Mouse (Mus musculus) thymus, adult 2 months (tissue): ENCODE measurements around the gene Ube2d3. TPM values are rescaled to one million over a fixed set of nuclear protein-coding genes. Genes with fewer than 3 reads are reported as not detected.

Experiments
- DNase-seq: peaks from one replicate; pipeline ENCODE4 v3.0.0; 2021
- H3K27ac ChIP-seq: fragments of 200-500 bp; 2 replicates; pipeline ENCODE4 v1.5.1; 2012; ENCODE audit warnings: low read length, control low read depth; ENCODE audit not compliant: control insufficient read depth, insufficient read depth
- H3K27me3 ChIP-seq: fragments of 200-500 bp; 2 replicates; pipeline ENCODE4 v1.6.1; 2012; ENCODE audit warnings: mild to moderate bottlenecking, low read length, moderate library complexity, mixed read lengths; ENCODE audit not compliant: control insufficient read depth, insufficient read depth
- H3K36me3 ChIP-seq: fragments of 200-500 bp; 2 replicates; pipeline ENCODE4 v1.6.1; 2012; ENCODE audit warnings: mild to moderate bottlenecking, low read length, moderate library complexity; ENCODE audit not compliant: control insufficient read depth, insufficient read depth
- H3K4me1 ChIP-seq: fragments of 200-500 bp; replicated peaks from 2 replicates; pipeline ENCODE4 v1.6.1; 2012; ENCODE audit warnings: low read length; ENCODE audit not compliant: control insufficient read depth, insufficient read depth
- H3K4me3 ChIP-seq: fragments of 200-500 bp; 2 replicates; pipeline ENCODE4 v1.5.1; 2012; ENCODE audit warnings: mild to moderate bottlenecking, low read length, control low read depth, moderate library complexity; ENCODE audit not compliant: control insufficient read depth, insufficient read depth
- CTCF ChIP-seq: fragments of 200-500 bp; IDR thresholded peaks from 2 replicates; pipeline ENCODE4 v1.5.1; 2012; ENCODE audit warnings: mild to moderate bottlenecking, control low read depth, low read length, moderate library complexity, borderline replicate concordance; ENCODE audit not compliant: control insufficient read depth, poor library complexity, insufficient read depth; ENCODE audit errors: extremely low read depth
- POLR2A ChIP-seq: fragments of 200-500 bp; IDR thresholded peaks from 2 replicates; pipeline ENCODE4 v1.6.1; 2012; ENCODE audit warnings: mild to moderate bottlenecking, low read length, control low read depth, moderate library complexity; ENCODE audit not compliant: control insufficient read depth, poor library complexity, insufficient read depth; ENCODE audit errors: extremely low read depth
- WGBS: fragments of 180-500 bp; shearing (Covaris S2); methylation state at CpG from one replicate; pipeline ENCODE4 v1.1.7; 2018; 5-methylcytosine and 5-hydroxymethylcytosine counted together
- polyA plus RNA-seq: library from polyadenylated mRNA; depleted of rRNA; stranded (reverse); fragments of >200 nt; gene quantifications from 2 replicates; pipeline ENCODE4 v1.2.3, GENCODE M21; 2012; rRNA removed

Ube2d3 gene
- polyA plus RNA-seq, 1 experiment, result 552 TPM

- H3K27ac ChIP-seq, result peak overlapping the region; percentile 51; the same call in 1 of the 2 replicates
- no peaks in the 10 kb centered on the region for H3K36me3 ChIP-seq
- no peaks in the 10 kb centered on the region for H3K27me3 ChIP-seq
- TF ChIP-seq POLR2A (no peak), CTCF (no peak)
- peaks cover 28% of the 10 kb centered on the region for H3K4me1 ChIP-seq
- WGBS, result 73% methylated on average over 11 of the region's 11 CpGs
- no peak overlapping the region for H3K4me3 ChIP-seq
- no peak for DNase-seq
These were observed 75.3 kb downstream of the Ube2d3 start for GRCm38 (mm10) chr3:135513270-135513669.

DNA sequence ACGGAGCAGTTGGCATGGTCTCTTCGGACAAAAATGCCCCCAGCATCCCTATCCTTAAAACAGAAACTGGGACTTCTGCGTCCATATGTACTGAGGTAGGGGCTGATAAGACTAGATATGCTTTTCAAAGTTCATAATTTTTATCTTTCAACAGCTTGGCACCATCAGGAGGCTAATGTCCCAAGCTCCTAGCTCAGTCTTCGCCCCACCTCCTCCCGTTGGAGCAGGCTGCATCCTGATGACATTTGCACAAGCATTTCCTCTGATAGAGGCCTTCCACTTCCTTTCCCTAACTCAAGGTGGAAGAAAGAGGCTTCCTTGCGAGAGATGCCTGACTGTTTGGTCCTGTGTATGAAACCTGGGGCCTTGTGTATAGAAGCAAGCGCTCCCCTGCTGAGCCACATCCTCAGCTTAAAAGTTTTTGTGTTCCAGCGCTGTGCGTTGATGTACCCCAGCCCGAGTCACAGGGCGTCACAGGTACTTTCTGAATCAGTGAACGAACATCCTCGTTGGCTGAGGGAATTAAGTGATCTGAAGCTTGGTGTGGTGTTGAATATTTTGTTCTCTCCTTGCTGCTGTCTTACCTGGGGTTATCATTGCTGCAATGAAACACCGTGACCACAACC lies 76.0 kb downstream of the Ube2d3 start:
- WGBS, result 82% methylated on average over 14 of the region's 14 CpGs
- peak overlapping the region; percentile 70 for H3K27ac ChIP-seq

DNA sequence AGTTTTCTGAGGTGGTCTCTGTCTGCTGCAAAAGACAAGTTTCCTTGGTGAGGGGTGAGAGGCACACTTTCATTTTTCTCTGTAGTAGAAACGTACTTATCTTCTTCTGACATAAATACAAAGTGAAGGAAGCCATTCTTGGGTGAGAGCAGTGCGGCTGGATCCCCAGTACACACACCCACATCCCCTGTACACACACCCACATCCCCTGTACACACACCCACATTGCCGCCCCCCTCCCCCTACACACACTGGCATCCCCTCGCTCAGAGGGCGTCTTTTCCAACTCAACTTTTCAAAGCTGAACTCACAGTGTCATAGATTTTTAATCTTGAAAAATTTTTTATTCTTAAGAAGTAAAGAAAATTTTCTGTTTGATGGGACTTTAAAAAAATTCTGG lies 77.3 kb downstream of the Ube2d3 start:
- H3K4me1 ChIP-seq, result peaks cover 32% of the 10 kb centered on the region
- 52% methylated on average over 5 of the region's 5 CpGs for WGBS
- DNase-seq, result peak; percentile 31

More for the DNA sequence above, 76.0 kb downstream of the Ube2d3 start:
- Histone ChIP-seq H3K4me3 (no peak overlapping the region), H3K4me1 (peaks cover 31% of the 10 kb centered on the region), H3K36me3 (no peaks in the 10 kb centered on the region), H3K27me3 (no peaks in the 10 kb centered on the region)
- no peak for DNase-seq
- TF ChIP-seq POLR2A (no peak), CTCF (no peak)

GRCm38 (mm10) chr3:135516891-135517290 lies 78.9 kb downstream of the Ube2d3 start:
- 55% methylated on average over 6 of the region's 6 CpGs for WGBS
- Histone ChIP-seq H3K4me1 (peaks cover 32% of the 10 kb centered on the region), H3K27ac (no peak overlapping the region), H3K4me3 (no peak overlapping the region), H3K27me3 (no peaks in the 10 kb centered on the region), H3K36me3 (no peaks in the 10 kb centered on the region)
- DNase-seq, result no peak
- no peak for TF ChIP-seq POLR2A

More for the DNA sequence above, 77.3 kb downstream of the Ube2d3 start:
- H3K36me3 ChIP-seq, result no peaks in the 10 kb centered on the region
- TF ChIP-seq CTCF, result no peak
- no peak overlapping the region for H3K4me3 ChIP-seq
- peak overlapping the region; percentile 85 for H3K27ac ChIP-seq
- no peaks in the 10 kb centered on the region for H3K27me3 ChIP-seq

Other genes starting within 250 kb of the Ube2d3 start
- 9.0 and 10.3 TPM in 2 replicates for gene Cenpe, start 225.6 kb upstream of the Ube2d3 start, polyA plus RNA-seq
- gene Bdh2, start 156.9 kb upstream of the Ube2d3 start, polyA plus RNA-seq, result 0.37 and 0.40 TPM in 2 replicates
- gene Slc9b2, start 130.4 kb upstream of the Ube2d3 start, polyA plus RNA-seq, result 0.71 and 0.73 TPM in 2 replicates
- not detected in 2 replicates for gene Slc9b1, start 90.1 kb upstream of the Ube2d3 start, polyA plus RNA-seq
- gene Cisd2, start 14.2 kb upstream of the Ube2d3 start, polyA plus RNA-seq, result 39.3 and 50.4 TPM in 2 replicates
- 7.2 and 7.6 TPM in 2 replicates for gene Manba, start 47.5 kb downstream of the Ube2d3 start, polyA plus RNA-seq